ENCODE assay signal across 22 mouse cellular contexts in the genomic region with DNA sequence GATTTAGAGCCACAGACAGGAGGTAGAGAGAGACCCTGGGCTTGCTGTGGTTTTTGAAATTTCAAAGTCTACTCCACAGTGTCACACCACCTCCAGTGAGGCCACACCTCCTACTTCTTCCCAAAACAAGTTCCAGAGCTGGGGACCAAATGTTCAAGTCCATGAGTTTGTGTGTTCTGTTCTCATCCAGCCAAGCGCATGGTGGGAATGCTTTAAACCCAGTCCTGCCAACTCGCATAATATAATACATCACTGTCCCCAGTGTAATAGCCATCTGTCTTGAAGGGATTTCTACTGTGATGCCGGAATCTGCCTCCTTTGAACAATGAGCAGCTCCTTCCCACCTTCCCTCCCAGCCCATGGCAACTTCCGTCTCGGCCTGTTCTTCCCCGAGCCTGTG. TPM values are rescaled to one million over a fixed set of nuclear protein-coding genes. Genes with fewer than 3 reads are reported as not detected.
DNase-seq lines count a peak whose midpoint lies in the region; ATAC-seq and TF ChIP-seq lines count a peak whose summit lies in the region.
"Had no signal": no experiment of that assay in that cellular context is flagged by ENCODE, and none has a peak within 500 bp of the region (broad histone marks: within the 10 kb centered on the region; RNA-seq: fewer than 3 reads in every experiment).

No protein-coding gene starts in this region.

- H3K9me3 ChIP-seq in forebrain, embryonic 14.5 days (replicated peaks; ENCODE audit: control insufficient read depth, low read length) = no peaks in the 10 kb centered on the region
- no peaks in the 10 kb centered on the region for H3K9me3 ChIP-seq in forebrain, embryonic 12.5 days
- H3K9me3 ChIP-seq: embryonic facial prominence, embryonic 13.5 days; G1E; hindbrain, embryonic 12.5 days had no signal

- H3K36me3 ChIP-seq in forebrain, embryonic 14.5 days (ENCODE audit: control insufficient read depth, insufficient read depth, low read length) = peaks cover 75% of the 10 kb centered on the region
- peaks cover 82% of the 10 kb centered on the region for H3K36me3 ChIP-seq in forebrain, embryonic 12.5 days (replicated peaks)

- peak; percentile 19 for DNase-seq in forebrain, embryonic 14.5 days (ENCODE audit: low spot score)
- peak; percentile 22 to 52 for DNase-seq in frontal cortex, postnatal 36 days (ENCODE audit: low spot score in 2 of 2)
- DNase-seq in frontal cortex, postnatal 25 days (ENCODE audit: low spot score in 2 of 2) = no peak
- peak; percentile 20 to 40 for DNase-seq in left cerebral cortex, adult 18-20 months (ENCODE audit: low spot score in 2 of 2)
- no peak for DNase-seq in left cerebral cortex, adult 2 months (ENCODE audit: extremely low spot score in 1 of 2, low spot score in 2 of 2)
- peak; percentile 22 for DNase-seq in telencephalon, adult 2 months (ENCODE audit: low read depth, low spot score)
- DNase-seq: adrenal gland, adult 8-10 months; B cell, adult 2 months; cerebellum, adult 18-20 months; cerebellum, adult 9-11 months; cerebellum, postnatal 36 days; gastrocnemius, adult 2 months; gastrocnemius, postnatal 25 days; heart, postnatal 10 days; heart, postnatal 4 days had no signal

- intact Hi-C loops in left cerebral cortex, adult 2 months (cut with DNase I) = no loop called here

- H3K9ac ChIP-seq in forebrain, embryonic 14.5 days (ENCODE audit: low read length) = no peak overlapping the region
- no peak overlapping the region for H3K9ac ChIP-seq in forebrain, embryonic 12.5 days
- H3K9ac ChIP-seq: embryonic facial prominence, embryonic 13.5 days; hindbrain, embryonic 12.5 days had no signal

- TF ChIP-seq CTCF in left cerebral cortex, adult 2 months (IDR thresholded peaks at IDR 0.05) = no peak

- WGBS in forebrain, embryonic 14.5 days = 86% methylated on average over 6 of the region's 6 CpGs
- 88% methylated on average over 6 of the region's 6 CpGs for WGBS in forebrain, embryonic 12.5 days

- no peaks in the 10 kb centered on the region for H3K27me3 ChIP-seq in forebrain, embryonic 14.5 days (replicated peaks; ENCODE audit: control insufficient read depth, insufficient read depth, low read length)
- no peaks in the 10 kb centered on the region for H3K27me3 ChIP-seq in forebrain, embryonic 12.5 days
- H3K27me3 ChIP-seq: embryonic facial prominence, embryonic 13.5 days; hindbrain, embryonic 12.5 days had no signal

- H3K4me2 ChIP-seq in forebrain, embryonic 14.5 days (ENCODE audit: low read length) = no peak overlapping the region
- H3K4me2 ChIP-seq in forebrain, embryonic 12.5 days = no peak overlapping the region
- H3K4me2 ChIP-seq: embryonic facial prominence, embryonic 13.5 days; hindbrain, embryonic 12.5 days had no signal

- no peak for ATAC-seq in forebrain, embryonic 14.5 days
- ATAC-seq in forebrain, embryonic 12.5 days (ENCODE audit: low FRiP score) = no peak
- ATAC-seq: CD4-positive, CD25-positive, alpha-beta regulatory T cell, adult 4 months; hindbrain, embryonic 16.5 days; inflammation-experienced regulatory T-cells, adult 6 months had no signal

- H3K4me3 ChIP-seq in forebrain, embryonic 14.5 days (ENCODE audit: low read depth, low read length) = no peak overlapping the region
- no peak overlapping the region for H3K4me3 ChIP-seq in forebrain, embryonic 12.5 days (replicated peaks)
- H3K4me3 ChIP-seq in left cerebral cortex, adult 2 months = no peak overlapping the region
- H3K4me3 ChIP-seq: embryonic facial prominence, embryonic 13.5 days; gastrocnemius, adult 2 months; hindbrain, embryonic 12.5 days had no signal

- no peak overlapping the region for H3K27ac ChIP-seq in forebrain, embryonic 14.5 days (ENCODE audit: low read depth, low read length)
- H3K27ac ChIP-seq in forebrain, embryonic 12.5 days = no peak overlapping the region
- no peak overlapping the region for H3K27ac ChIP-seq in left cerebral cortex, adult 2 months
- H3K27ac ChIP-seq: embryonic facial prominence, embryonic 13.5 days; gastrocnemius, adult 2 months; hindbrain, embryonic 12.5 days had no signal

- H3K4me1 ChIP-seq in forebrain, embryonic 14.5 days (ENCODE audit: control insufficient read depth, insufficient read depth, low read length) = no peaks in the 10 kb centered on the region
- no peaks in the 10 kb centered on the region for H3K4me1 ChIP-seq in forebrain, embryonic 12.5 days
- H3K4me1 ChIP-seq: hindbrain, embryonic 12.5 days had no signal

RNA-seq across cellular contexts. Expression of a gene that starts 37.2 kb away (rescaled TPM):
- 0.85 and 0.88 TPM in 2 replicates for polyA plus RNA-seq in forebrain, embryonic 14.5 days (2014; fragmentation: Nextera tagmentation; extraction: Ambion mirVana)
- polyA plus RNA-seq in forebrain, embryonic 12.5 days (2016; fragmentation: Nextera tagmentation; extraction: Ambion mirVana) = 4.9 and 7.7 TPM in 2 replicates
- 1 to 10 TPM; 5.6 to 7.5 TPM for total RNA-seq in left cerebral cortex, adult 18-20 months (2021)
- total RNA-seq in left cerebral cortex, adult 2 months (2021) = 1 to 10 TPM; 8.2 to 8.3 TPM
- polyA plus RNA-seq: G1E had no signal

Comparison
In these comparisons a context has a peak if more than half of its experiments do, and no peak if none do; other contexts are left out.
1. DNase-seq: peak in forebrain, embryonic 14.5 days (single experiment), frontal cortex, postnatal 36 days (2 of 2), left cerebral cortex, adult 18-20 months (2 of 2) and telencephalon, adult 2 months (single experiment); none in frontal cortex, postnatal 25 days (0 of 2) and left cerebral cortex, adult 2 months (0 of 2).